Mouse (Mus musculus): ENCODE data around the gene Csf2rb2. TPM values are rescaled to one million over a fixed set of nuclear protein-coding genes. Genes with fewer than 3 reads are reported as not detected.
"Not testable (repeated sequence)": the region's sequence is repeated elsewhere in the genome, so short reads cannot be mapped to it uniquely, and the experiment has no call there.

The Csf2rb2 gene
- total RNA-seq, 2 experiments from 2014 or later, result 0.41 to 0.54 TPM

GRCm38 (mm10) chr15:78267441-78267840 is 38.1 kb downstream of the Csf2rb2 start:
- no peak for TF ChIP-seq CTCF (IDR thresholded peaks at IDR 0.05)
- H3K27ac ChIP-seq, result no peak overlapping the region
- no peak for DNase-seq (ENCODE audit: extremely low spot score in 1 of 2, low spot score in 2 of 2)
- intact Hi-C loops (cut with DNase I), result no loop called here
- H3K4me3 ChIP-seq, result no peak overlapping the region

DNA sequence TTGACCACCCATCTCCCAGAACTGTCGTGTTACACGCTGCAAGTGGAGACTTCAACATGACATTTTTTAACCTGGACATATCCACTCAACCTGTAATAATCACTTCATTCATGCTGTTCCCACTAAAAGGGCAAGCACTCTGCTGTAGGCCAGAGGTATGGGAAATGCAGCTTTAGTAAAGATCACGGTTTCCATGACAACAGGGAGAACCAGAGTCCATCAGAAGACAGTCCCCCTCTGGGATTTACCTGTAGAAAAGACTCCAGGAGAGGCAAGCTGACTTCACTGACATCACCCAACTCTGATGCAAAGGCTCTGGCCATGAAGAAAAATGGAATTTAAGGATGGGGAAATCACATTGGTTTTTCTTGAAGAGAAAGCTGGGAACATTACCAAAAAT is 42.2 kb downstream of the Csf2rb2 start:
- intact Hi-C loops (cut with DNase I), result no loop called here
- Histone ChIP-seq H3K4me3 (no peak overlapping the region), H3K27ac (no peak overlapping the region)
- no peak for DNase-seq (ENCODE audit: extremely low spot score in 1 of 2, low spot score in 2 of 2)
- TF ChIP-seq CTCF (IDR thresholded peaks at IDR 0.05), result no peak

GRCm38 (mm10) chr15:78260668-78261333 is 44.7 kb downstream of the Csf2rb2 start:
- no peak overlapping the region for H3K4me3 ChIP-seq
- no peak for DNase-seq (ENCODE audit: extremely low spot score in 1 of 2, low spot score in 2 of 2)
- no peak overlapping the region for H3K27ac ChIP-seq
- TF ChIP-seq CTCF (IDR thresholded peaks at IDR 0.05), result no peak
- intact Hi-C loops (cut with DNase I), result no loop called here

DNA sequence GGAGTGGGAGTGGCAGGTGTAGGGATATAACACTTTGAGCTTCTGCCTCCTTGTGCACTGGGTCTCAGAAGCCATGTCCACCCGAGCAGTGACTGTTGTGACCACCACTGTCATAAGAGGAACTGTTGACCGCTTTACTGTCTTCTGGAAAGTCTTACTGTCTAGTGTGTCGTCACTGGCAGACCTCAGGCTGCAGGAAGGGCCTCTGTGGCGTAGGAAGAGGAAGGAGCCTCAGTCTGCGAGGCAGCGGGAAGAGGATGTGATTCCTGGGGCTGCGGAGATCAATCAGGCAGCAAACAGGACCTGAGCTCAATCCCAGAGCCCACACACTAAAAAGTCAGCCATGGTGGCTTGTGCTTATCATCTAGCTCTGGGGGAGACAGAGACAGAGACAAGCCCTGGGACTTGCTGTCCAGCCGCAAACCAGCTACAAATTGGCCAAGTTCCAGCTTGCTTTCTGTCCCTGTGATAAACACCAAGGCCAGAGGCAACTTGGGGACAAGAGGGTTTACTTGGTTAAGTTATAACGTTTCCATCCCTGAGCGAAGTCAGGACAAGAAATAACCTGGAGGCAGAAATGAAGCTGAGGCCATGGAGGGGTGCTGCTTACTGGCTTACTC is 47.2 kb downstream of the Csf2rb2 start:
- Histone ChIP-seq H3K27ac (no peak overlapping the region), H3K4me3 (no peak overlapping the region)
- intact Hi-C loops (cut with DNase I), result loop anchor here (1.0 kb wide), 1 partner anchor 82 kb away; no protein-coding TSS in a partner anchor
- DNase-seq (ENCODE audit: extremely low spot score in 1 of 2, low spot score in 2 of 2), result no peak
- no peak for TF ChIP-seq CTCF (IDR thresholded peaks at IDR 0.05)

- Histone ChIP-seq H3K4me3 (no peak overlapping the region), H3K27ac (no peak overlapping the region)
- peak; percentile 93 for TF ChIP-seq CTCF (IDR thresholded peaks at IDR 0.05)
- peak; percentile 49 to 66 for DNase-seq (ENCODE audit: extremely low spot score in 1 of 2, low spot score in 2 of 2)
- intact Hi-C loops (cut with DNase I), result loop anchor here (1.0 to 2.0 kb wide), 3 partner anchors 64 to 165 kb away; no protein-coding TSS in a partner anchor
Measured at GRCm38 (mm10) chr15:78257326-78258050, 48.0 kb downstream of the Csf2rb2 start.

DNA sequence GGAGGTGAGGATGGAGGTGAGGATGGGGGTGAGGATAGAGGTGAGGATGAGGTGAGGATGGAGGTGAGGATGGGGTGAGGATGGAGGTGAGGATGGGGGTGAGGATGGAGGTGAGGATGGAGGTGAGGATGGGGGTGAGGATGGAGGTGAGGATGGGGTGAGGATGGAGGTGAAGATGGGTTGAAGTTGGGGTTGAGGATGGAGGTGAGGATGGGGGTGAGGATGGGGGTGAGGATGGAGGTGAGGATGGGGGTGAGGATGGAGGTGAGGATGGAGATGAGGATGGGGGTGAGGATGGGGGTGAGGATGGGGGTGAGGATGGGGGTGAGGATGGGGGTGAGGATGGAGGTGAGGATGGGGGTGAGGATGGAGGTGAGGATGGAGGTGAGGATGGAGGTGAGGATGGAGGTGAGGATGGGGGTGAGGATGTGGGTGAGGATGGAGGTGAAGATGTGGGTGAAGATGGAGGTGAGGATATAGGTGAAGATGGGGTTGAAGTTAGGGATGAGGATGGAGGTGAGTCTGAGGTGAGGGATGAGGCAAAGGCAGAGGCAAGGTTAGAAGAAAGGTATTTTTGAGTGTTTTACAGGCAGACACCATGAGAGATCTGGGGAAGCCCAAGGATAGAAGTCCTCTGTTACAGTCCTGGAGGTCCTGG is 48.8 kb downstream of the Csf2rb2 start:
- H3K4me3 ChIP-seq; H3K27ac ChIP-seq; DNase-seq (ENCODE audit: extremely low spot score in 1 of 2, low spot score in 2 of 2): not testable (repeated sequence)
- intact Hi-C loops (cut with DNase I), result loop anchor here (1.0 to 2.0 kb wide), 2 partner anchors 65 to 166 kb away; no protein-coding TSS in a partner anchor

GRCm38 (mm10) chr15:78254751-78255150 is 50.8 kb downstream of the Csf2rb2 start:
- no peak overlapping the region for H3K27ac ChIP-seq
- peak; percentile 37 to 54 for DNase-seq (ENCODE audit: extremely low spot score in 1 of 2, low spot score in 2 of 2)
- no peak overlapping the region for H3K4me3 ChIP-seq
- TF ChIP-seq CTCF (IDR thresholded peaks at IDR 0.05), result peak; percentile 54
- intact Hi-C loops (cut with DNase I), result no loop called here

GRCm38 (mm10) chr15:78248410-78248809 is 57.1 kb downstream of the Csf2rb2 start:
- Histone ChIP-seq H3K27ac (no peak overlapping the region), H3K4me3 (no peak overlapping the region)
- no peak for TF ChIP-seq CTCF (IDR thresholded peaks at IDR 0.05)
- intact Hi-C loops (cut with DNase I), result no loop called here
- no peak for DNase-seq (ENCODE audit: extremely low spot score in 1 of 2, low spot score in 2 of 2)

GRCm38 (mm10) chr15:78247659-78248058 is 57.9 kb downstream of the Csf2rb2 start:
- TF ChIP-seq CTCF (IDR thresholded peaks at IDR 0.05), result no peak
- no peak overlapping the region for H3K4me3 ChIP-seq
- intact Hi-C loops (cut with DNase I), result no loop called here
- H3K27ac ChIP-seq, result no peak overlapping the region
- no peak for DNase-seq (ENCODE audit: extremely low spot score in 1 of 2, low spot score in 2 of 2)

DNA sequence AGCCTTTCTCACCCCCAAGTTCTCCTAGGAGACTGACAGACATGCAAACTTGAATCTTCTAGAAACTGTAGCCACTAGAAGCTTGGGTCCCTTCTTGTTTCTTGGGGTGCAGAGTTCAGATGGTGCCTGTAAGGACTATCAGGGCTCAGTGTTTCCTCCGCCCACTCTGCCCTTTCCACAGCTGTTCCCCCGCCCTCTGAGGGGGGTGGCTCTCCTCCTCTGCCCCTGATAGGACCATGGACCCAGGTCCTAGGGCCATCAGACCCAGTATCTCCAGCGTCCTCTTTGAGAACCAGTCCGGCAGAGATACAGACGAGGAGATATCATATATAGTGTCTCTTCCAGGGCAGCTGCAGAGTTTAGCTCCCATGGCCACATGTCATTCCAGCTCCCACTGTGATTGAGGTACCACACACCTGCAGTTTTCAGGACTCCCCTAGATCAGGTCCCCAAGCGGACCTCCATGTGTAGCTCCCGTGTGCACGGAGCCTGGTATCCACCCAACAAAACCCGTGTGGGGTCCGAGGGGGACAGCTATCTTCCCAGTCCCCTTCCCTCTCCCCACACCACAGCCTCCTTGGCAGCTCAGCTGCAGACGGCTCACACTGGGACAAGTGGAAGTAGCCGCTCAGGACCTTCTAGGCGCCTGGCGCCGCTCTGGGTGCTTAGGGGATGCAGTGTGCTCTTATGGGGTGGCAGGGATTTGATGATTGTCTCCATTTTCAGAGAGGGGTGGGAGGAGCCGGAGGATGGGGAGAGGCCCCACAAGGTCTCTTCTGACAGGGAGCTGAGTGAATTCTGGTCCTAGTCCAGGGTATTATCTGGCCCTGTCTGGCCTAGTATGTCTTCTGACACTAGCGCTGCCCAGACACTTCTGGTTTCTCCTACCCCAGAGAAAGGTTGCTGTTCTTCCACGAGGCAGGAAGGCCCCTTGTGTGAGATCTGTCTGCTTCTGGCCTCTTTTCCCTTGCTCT is 59.1 kb downstream of the Csf2rb2 start:
- Histone ChIP-seq H3K27ac (no peak overlapping the region), H3K4me3 (no peak overlapping the region)
- no peak for TF ChIP-seq CTCF (IDR thresholded peaks at IDR 0.05)
- intact Hi-C loops (cut with DNase I), result no loop called here
- DNase-seq (ENCODE audit: extremely low spot score in 1 of 2, low spot score in 2 of 2), result no peak

All from left cerebral cortex, adult 2 months (tissue).